Mouse (Mus musculus) B cell, adult 2 months (primary cell): ENCODE measurements at regions not wholly inside any gene's neighbourhood (a gene's known extent, or its start where the extent isn't known, plus 50 kb on each side); places are given as distances from the start of the nearest gene placed in this dataset.
A peak's percentile ranks its signal among the peaks of the same experiment; 100 is the strongest.

Experiments used
- DNase-seq, 2 experiments: peaks; one replicate each; pipeline ENCODE4 v3.0.0; 2022

GRCm38 (mm10) chr12:71573456-71573855 is 257.4 kb upstream of the Daam1 start:
- no peak for DNase-seq

GRCm38 (mm10) chr12:71574685-71575084 is 256.2 kb upstream of the Daam1 start:
- no peak for DNase-seq

GRCm38 (mm10) chr12:71577349-71577748 is 253.5 kb upstream of the Daam1 start:
- DNase-seq = peak; percentile 15 to 31

GRCm38 (mm10) chr12:71578006-71578405 is 252.9 kb upstream of the Daam1 start:
- DNase-seq = no peak

- no peak for DNase-seq
Observed at GRCm38 (mm10) chr12:71578912-71579311, 252.0 kb upstream of the Daam1 start.

- no peak for DNase-seq
Observed at GRCm38 (mm10) chr12:71580532-71581290, 250.2 kb upstream of the Daam1 start.

GRCm38 (mm10) chr12:71584618-71585017 is 246.3 kb upstream of the Daam1 start:
- no peak for DNase-seq

- DNase-seq = no peak
Observed at GRCm38 (mm10) chr12:71598641-71599040, 232.2 kb upstream of the Daam1 start.

- no peak for DNase-seq
Observed at GRCm38 (mm10) chr12:71601091-71601690, 229.7 kb upstream of the Daam1 start.

GRCm38 (mm10) chr12:71603136-71603535 is 227.7 kb upstream of the Daam1 start:
- DNase-seq = no peak

GRCm38 (mm10) chr12:71606366-71606765 is 224.5 kb upstream of the Daam1 start:
- no peak for DNase-seq

GRCm38 (mm10) chr12:71607966-71608365 is 222.9 kb upstream of the Daam1 start:
- DNase-seq = no peak

- DNase-seq = no peak
Observed at GRCm38 (mm10) chr12:71613326-71613725, 217.6 kb upstream of the Daam1 start.

- no peak for DNase-seq
Observed at GRCm38 (mm10) chr12:71614945-71615344, 215.9 kb upstream of the Daam1 start.

GRCm38 (mm10) chr12:71615383-71615782 is 215.5 kb upstream of the Daam1 start:
- DNase-seq = no peak

GRCm38 (mm10) chr12:71616121-71616520 is 214.8 kb upstream of the Daam1 start:
- no peak for DNase-seq

GRCm38 (mm10) chr12:71618466-71618865 is 212.4 kb upstream of the Daam1 start:
- DNase-seq = no peak

GRCm38 (mm10) chr12:71618956-71619355 is 211.9 kb upstream of the Daam1 start:
- no peak for DNase-seq

GRCm38 (mm10) chr12:71619561-71619960 is 211.3 kb upstream of the Daam1 start:
- DNase-seq = no peak

- DNase-seq = no peak
Observed at GRCm38 (mm10) chr12:71621542-71621941, 209.3 kb upstream of the Daam1 start.

- no peak for DNase-seq
Observed at GRCm38 (mm10) chr12:71622761-71623160, 208.1 kb upstream of the Daam1 start.

- DNase-seq = no peak
Observed at GRCm38 (mm10) chr12:71623271-71623670, 207.6 kb upstream of the Daam1 start.

GRCm38 (mm10) chr12:71624076-71624475 is 206.8 kb upstream of the Daam1 start:
- no peak for DNase-seq

GRCm38 (mm10) chr12:71624676-71625075 is 206.2 kb upstream of the Daam1 start:
- DNase-seq = no peak

- DNase-seq = no peak
Observed at GRCm38 (mm10) chr12:71625115-71625514, 205.8 kb upstream of the Daam1 start.
